Mouse (Mus musculus): Measurements from ENCODE around the gene Gpr4. TPM values are rescaled to one million over a fixed set of nuclear protein-coding genes. Genes with fewer than 3 reads are reported as not detected.
A peak's percentile ranks its signal among the peaks of the same experiment; 100 is the strongest.

Gene Gpr4
- polyA plus RNA-seq, 1 experiment = 13.5 TPM

- DNase-seq (ENCODE audit: low spot score) = no peak
Observed at GRCm38 (mm10) chr7:19258336-19258735, 46.0 kb downstream of the Gpr4 start.

- DNase-seq (ENCODE audit: low spot score) = no peak
Observed at GRCm38 (mm10) chr7:19265147-19265546, 52.8 kb downstream of the Gpr4 start.

GRCm38 (mm10) chr7:19265928-19266822 lies 53.8 kb downstream of the Gpr4 start:
- no peak for DNase-seq (ENCODE audit: low spot score)

GRCm38 (mm10) chr7:19267051-19267450 lies 54.7 kb downstream of the Gpr4 start:
- no peak for DNase-seq (ENCODE audit: low spot score)

GRCm38 (mm10) chr7:19268993-19269681 lies 56.8 kb downstream of the Gpr4 start:
- no peak for DNase-seq (ENCODE audit: low spot score)

GRCm38 (mm10) chr7:19269721-19270441 lies 57.5 kb downstream of the Gpr4 start:
- no peak for DNase-seq (ENCODE audit: low spot score)

- DNase-seq (ENCODE audit: low spot score) = no peak
Observed at GRCm38 (mm10) chr7:19270509-19271237, 58.3 kb downstream of the Gpr4 start.

GRCm38 (mm10) chr7:19271238-19272172 lies 59.2 kb downstream of the Gpr4 start, which contains the start of gene Vasp:
TSS of gene Vasp (minus strand) at chr7:19271817.
- DNase-seq (ENCODE audit: low spot score) = peak; percentile 78

- peak; percentile 68 for DNase-seq (ENCODE audit: low spot score)
Observed at GRCm38 (mm10) chr7:19272173-19272764, 59.9 kb downstream of the Gpr4 start.

Other genes starting within 250 kb of the Gpr4 start
- gene Nanos2, start 225.1 kb upstream of the Gpr4 start, polyA plus RNA-seq (2012; rRNA removed) = 0.04 TPM in 1 of 2 replicates, not detected in the other
- 7.5 and 9.5 TPM in 2 replicates for gene Mypop, start 221.3 kb upstream of the Gpr4 start, polyA plus RNA-seq (2012; rRNA removed)
- gene Irf2bp1, start 208.5 kb upstream of the Gpr4 start, polyA plus RNA-seq (2012; rRNA removed) = 15.8 and 20.3 TPM in 2 replicates
- 0.04 TPM in 1 of 2 replicates, not detected in the other for gene Foxa3, start 189.0 kb upstream of the Gpr4 start, polyA plus RNA-seq (2012; rRNA removed)
- gene Sympk, start 188.2 kb upstream of the Gpr4 start, polyA plus RNA-seq (2012; rRNA removed) = 35.0 and 43.7 TPM in 2 replicates
- 0.03 TPM in 1 of 2 replicates, not detected in the other for gene Rsph6a, start 157.8 kb upstream of the Gpr4 start, polyA plus RNA-seq (2012; rRNA removed)
- gene Dmwd, start 136.3 kb upstream of the Gpr4 start, polyA plus RNA-seq (2012; rRNA removed) = 44.9 and 46.4 TPM in 2 replicates
- gene Dmpk, start 128.7 kb upstream of the Gpr4 start, polyA plus RNA-seq (2012; rRNA removed) = 525 and 848 TPM in 2 replicates
- 59.1 and 60.2 TPM in 2 replicates for gene Six5, start 117.9 kb upstream of the Gpr4 start, polyA plus RNA-seq (2012; rRNA removed)
- gene Gm4969, start 94.2 kb upstream of the Gpr4 start, polyA plus RNA-seq (2012; rRNA removed) = 0.13 and 0.40 TPM in 2 replicates
- gene Fbxo46, start 92.7 kb upstream of the Gpr4 start, polyA plus RNA-seq (2012; rRNA removed) = 7.2 and 7.7 TPM in 2 replicates
- gene Qpctl, start 63.2 kb upstream of the Gpr4 start, polyA plus RNA-seq (2012; rRNA removed) = 11.1 and 13.1 TPM in 2 replicates
- 122 and 124 TPM in 2 replicates for gene Snrpd2, start 62.8 kb upstream of the Gpr4 start, polyA plus RNA-seq (2012; rRNA removed)
- gene Gipr, start 46.4 kb upstream of the Gpr4 start, polyA plus RNA-seq (2012; rRNA removed) = 0.09 and 0.28 TPM in 2 replicates
- gene Eml2, start 36.1 kb upstream of the Gpr4 start, polyA plus RNA-seq (2012; rRNA removed) = 58.3 and 61.8 TPM in 2 replicates
- gene Opa3, start 15.8 kb downstream of the Gpr4 start, polyA plus RNA-seq (2012; rRNA removed) = 18.1 and 19.4 TPM in 2 replicates
- 133 and 146 TPM in 2 replicates for gene Vasp, start 59.3 kb downstream of the Gpr4 start, polyA plus RNA-seq (2012; rRNA removed)
- 0.04 and 0.29 TPM in 2 replicates for gene Ppm1n, start 67.5 kb downstream of the Gpr4 start, polyA plus RNA-seq (2012; rRNA removed)
- gene Rtn2, start 70.1 kb downstream of the Gpr4 start, polyA plus RNA-seq (2012; rRNA removed) = 36.2 and 45.7 TPM in 2 replicates
- gene Fosb, start 97.5 kb downstream of the Gpr4 start, polyA plus RNA-seq (2012; rRNA removed) = 1.5 and 2.6 TPM in 2 replicates
- 42.3 and 47.5 TPM in 2 replicates for gene Ercc1, start 132.2 kb downstream of the Gpr4 start, polyA plus RNA-seq (2012; rRNA removed)
- gene Cd3eap, start 146.9 kb downstream of the Gpr4 start, polyA plus RNA-seq (2012; rRNA removed) = 8.9 and 9.8 TPM in 2 replicates
- gene Ppp1r13l, start 147.2 kb downstream of the Gpr4 start, polyA plus RNA-seq (2012; rRNA removed) = 16.5 and 19.6 TPM in 2 replicates
- gene Ercc2, start 169.5 kb downstream of the Gpr4 start, polyA plus RNA-seq (2012; rRNA removed) = 23.8 and 24.5 TPM in 2 replicates
- gene Klc3, start 191.6 kb downstream of the Gpr4 start, polyA plus RNA-seq (2012; rRNA removed) = 6.5 and 7.9 TPM in 2 replicates
- 417 and 477 TPM in 2 replicates for gene Ckm, start 192.2 kb downstream of the Gpr4 start, polyA plus RNA-seq (2012; rRNA removed)
- 13.3 and 19.4 TPM in 2 replicates for gene Mark4, start 246.3 kb downstream of the Gpr4 start, polyA plus RNA-seq (2012; rRNA removed)

Data from urinary bladder, adult 2 months (tissue).